Mouse (Mus musculus) gastrocnemius, postnatal 10 days (tissue): ENCODE results near the gene Eps8. TPM values are rescaled to one million over a fixed set of nuclear protein-coding genes. Genes with fewer than 3 reads are reported as not detected.
"Not testable (repeated sequence)": the region's sequence is repeated elsewhere in the genome, so short reads cannot be mapped to it uniquely, and the experiment has no call there.

Experiments
- DNase-seq: peaks from one replicate; pipeline ENCODE4 v3.0.0; 2021; ENCODE audit warnings: mixed read lengths
- total RNA-seq, 2 experiments: library from RNA; stranded (reverse); gene quantifications; 2 replicates each; pipeline ENCODE4 v1.2.3; 2021

Eps8 gene
- total RNA-seq, 2 experiments from 2014 or later = 11.4 to 14.7 TPM

DNA sequence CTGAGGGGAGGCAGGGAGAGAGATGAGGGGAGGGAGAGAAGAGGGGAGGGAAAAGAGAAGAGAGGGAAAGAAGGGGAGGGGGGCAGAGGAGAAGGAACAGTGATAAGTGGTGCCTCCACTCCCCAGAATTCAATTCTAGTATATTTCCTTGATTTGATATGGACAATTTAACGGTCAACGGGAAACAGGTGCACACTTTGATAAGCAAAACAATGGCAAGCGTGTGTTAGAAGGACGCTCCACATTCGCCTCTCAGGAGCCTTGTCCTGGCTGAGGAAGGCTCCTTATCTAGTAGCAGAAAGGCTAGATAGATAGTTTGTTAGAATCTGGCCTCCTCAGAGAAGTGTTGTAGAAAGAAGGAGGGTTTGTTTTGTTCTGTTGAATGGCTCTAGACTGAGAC lies 141.9 kb downstream of the Eps8 start:
- no peak for DNase-seq

DNA sequence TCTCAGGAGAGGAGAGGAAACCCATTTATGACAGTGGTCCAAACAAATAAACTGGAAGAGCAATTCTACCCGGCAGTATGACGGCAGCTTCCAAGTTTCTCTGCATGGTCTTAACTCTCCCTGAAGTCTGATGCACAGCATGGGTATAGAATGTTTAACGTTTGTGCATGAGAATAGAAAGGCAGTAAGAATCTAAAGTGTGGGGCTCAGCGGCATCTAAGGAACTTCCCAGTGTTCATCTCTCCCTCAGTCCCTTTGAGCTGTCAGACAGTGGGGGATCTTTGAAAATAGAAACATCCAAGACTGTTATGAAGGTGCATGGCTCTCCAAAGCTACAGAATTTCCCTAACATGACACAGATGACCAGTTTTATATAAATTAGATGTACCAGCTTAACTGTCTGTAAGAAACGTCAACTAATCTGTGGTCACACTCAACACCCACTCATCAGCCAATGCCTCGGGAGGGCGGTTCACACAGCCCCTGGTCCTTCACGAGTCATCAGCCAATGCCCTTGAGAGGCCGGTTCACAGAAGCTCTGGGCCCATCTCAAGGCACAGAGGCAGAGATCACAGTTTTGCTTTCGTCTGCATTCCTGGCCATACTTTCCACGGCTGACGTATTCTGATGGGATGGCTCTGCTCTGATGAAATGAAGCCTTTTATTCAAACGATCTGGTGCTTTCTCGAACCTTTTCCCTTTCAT lies 145.2 kb downstream of the Eps8 start:
- no peak for DNase-seq

GRCm38 (mm10) chr6:137508936-137509335 lies 145.7 kb downstream of the Eps8 start:
- DNase-seq = no peak

GRCm38 (mm10) chr6:137506563-137506962 lies 148.1 kb downstream of the Eps8 start:
- DNase-seq = no peak

GRCm38 (mm10) chr6:137505555-137506227 lies 149.0 kb downstream of the Eps8 start:
- DNase-seq = no peak

- no peak for DNase-seq
Measured at GRCm38 (mm10) chr6:137504052-137504451, 150.6 kb downstream of the Eps8 start.

- no peak for DNase-seq
Measured at GRCm38 (mm10) chr6:137503462-137503861, 151.2 kb downstream of the Eps8 start.

- DNase-seq = no peak
Measured at GRCm38 (mm10) chr6:137503009-137503408, 151.7 kb downstream of the Eps8 start.

- no peak for DNase-seq
Measured at GRCm38 (mm10) chr6:137498781-137499180, 155.9 kb downstream of the Eps8 start.

- DNase-seq = no peak
Measured at GRCm38 (mm10) chr6:137497208-137497835, 157.4 kb downstream of the Eps8 start.

DNA sequence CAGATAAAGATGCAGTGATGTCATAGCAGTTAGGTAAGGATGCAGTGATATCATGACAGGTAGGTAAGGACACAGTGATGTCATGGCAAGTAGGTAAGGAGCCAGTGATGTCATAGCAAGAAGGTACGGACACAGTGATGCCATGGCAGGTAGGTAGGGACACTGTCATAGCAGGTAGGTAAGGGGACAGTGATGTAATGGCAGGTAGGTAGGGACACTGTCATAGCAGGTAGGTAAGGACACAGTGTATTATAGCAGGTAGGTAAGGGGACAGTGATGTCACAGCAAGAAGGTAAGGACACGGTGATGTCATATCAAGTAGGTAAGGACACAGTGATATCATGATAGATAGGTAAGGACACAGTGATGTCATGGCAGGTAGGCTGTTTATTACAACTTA lies 158.1 kb downstream of the Eps8 start:
- DNase-seq = no peak

DNA sequence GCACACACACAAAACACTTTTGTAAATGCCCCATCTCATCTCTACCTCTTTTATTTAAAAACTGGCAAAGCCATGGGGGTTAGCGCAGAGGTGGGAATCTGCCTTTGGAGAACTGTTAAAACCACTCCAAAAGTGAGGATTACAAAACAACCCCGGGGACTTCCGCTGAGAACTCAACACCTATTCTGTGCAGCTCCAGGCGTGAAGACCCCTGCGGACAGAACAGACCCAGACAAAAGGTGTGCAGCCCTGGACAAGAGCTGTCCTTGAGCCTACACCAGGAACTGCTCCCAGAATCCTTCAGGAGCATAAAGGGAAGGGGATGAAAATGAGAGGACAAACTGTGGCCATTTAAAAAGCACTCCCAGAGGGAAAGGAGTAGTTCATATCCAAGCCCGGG lies 159.4 kb downstream of the Eps8 start:
- DNase-seq = no peak

- no peak for DNase-seq
Measured at GRCm38 (mm10) chr6:137494801-137495200, 159.9 kb downstream of the Eps8 start.

DNA sequence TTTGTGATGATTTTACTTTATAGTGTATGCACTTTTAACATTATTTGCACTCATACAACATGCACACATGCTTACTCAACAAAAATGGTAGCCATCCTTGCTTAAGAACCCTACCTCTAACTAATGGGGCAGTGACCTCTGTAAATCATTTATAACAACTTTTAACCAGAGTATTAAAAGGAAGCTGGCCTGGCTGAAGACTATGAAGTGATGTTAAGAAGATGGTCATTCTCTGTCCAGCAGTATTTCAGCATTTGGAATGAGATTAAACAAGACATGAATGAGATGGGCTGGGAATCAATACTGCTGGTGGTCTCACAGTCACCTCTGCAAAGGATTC lies 160.6 kb downstream of the Eps8 start:
- DNase-seq = no peak

DNA sequence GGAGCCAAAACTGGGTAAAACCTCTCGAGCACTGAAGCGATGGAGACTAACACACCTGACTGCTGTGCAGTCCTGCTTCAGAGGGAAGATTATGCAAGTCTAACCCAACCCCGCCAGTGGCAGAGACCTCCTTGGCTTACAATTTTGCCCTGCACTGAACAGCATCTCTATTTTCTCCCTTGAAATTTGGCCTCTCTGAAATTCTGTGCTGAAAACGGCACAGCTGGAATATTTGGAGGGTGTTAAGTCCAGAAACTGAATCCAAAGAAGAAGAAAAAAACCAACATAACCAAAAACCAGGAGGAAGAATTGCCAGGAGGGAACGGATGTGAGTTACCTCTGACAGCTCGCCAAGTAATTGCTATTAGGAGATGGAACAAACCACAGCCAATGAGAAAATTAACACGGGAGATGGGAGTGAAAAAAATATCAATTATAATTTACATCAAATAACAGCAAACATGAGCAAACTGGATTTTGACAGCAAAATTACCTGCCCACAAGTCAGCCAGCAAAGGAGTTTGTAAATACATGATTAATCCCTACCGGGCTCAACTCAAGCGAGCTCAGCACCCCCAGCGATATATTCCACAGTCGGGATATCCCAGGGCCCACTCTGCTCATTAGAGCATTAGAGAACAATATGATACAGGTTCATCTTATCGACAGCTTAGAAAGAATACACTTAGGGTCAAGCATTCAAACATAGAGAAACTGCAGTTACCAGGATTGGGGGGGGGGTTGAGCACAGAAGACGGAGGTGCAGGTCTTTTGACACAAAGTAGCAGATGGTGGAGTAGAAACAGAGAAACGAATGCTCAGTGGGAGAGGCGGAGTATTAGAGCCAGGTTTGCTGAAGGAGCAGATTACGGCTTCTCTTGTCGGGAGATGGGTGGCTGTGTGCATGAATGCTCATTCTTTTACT lies 161.2 kb downstream of the Eps8 start:
- no peak for DNase-seq

- DNase-seq = no peak
Measured at GRCm38 (mm10) chr6:137492582-137492981, 162.1 kb downstream of the Eps8 start.

- no peak for DNase-seq
Measured at GRCm38 (mm10) chr6:137491659-137492058, 163.0 kb downstream of the Eps8 start.

DNA sequence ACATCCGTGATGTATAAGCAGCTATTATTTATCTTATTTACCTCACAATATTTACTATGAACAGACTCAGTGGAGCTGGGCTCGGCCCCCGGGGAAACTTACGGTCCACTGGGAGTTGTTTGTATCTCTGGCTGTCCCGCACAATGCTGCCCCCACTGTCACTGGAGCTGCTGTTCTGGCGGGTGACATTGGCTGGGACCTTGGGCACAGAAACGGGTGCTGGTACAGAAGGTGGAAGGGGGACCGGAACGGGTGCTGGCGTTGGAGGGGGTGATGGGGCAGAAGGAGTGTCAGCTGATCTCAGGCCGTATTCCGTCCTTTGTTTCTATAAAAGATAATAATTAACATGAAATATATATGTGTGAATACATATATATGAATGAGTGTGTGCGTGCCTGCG lies 164.6 kb downstream of the Eps8 start:
- DNase-seq = no peak

DNA sequence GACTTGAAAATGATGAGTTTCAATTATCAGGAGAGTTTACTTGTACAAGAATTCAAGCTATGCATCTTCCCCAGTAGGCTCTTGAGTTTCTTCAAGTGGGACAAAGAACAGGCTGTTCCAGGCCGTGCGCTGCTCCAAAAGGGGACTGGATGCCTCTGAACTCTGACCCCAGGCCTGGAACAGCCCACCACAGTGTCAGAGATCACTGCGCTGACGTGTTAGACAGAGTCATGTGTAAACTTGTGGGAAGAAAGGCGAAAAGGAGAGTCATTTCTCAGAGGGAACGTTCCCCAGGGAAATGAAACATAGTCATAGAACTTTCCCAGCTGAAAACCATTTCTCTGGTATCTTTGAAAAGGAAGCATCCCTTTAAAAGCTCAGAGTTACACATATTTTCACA lies 167.2 kb downstream of the Eps8 start:
- DNase-seq = no peak

GRCm38 (mm10) chr6:137482891-137483290 lies 171.8 kb downstream of the Eps8 start:
- no peak for DNase-seq

GRCm38 (mm10) chr6:137475695-137476094 lies 179.0 kb downstream of the Eps8 start:
- not testable (repeated sequence) for DNase-seq

DNA sequence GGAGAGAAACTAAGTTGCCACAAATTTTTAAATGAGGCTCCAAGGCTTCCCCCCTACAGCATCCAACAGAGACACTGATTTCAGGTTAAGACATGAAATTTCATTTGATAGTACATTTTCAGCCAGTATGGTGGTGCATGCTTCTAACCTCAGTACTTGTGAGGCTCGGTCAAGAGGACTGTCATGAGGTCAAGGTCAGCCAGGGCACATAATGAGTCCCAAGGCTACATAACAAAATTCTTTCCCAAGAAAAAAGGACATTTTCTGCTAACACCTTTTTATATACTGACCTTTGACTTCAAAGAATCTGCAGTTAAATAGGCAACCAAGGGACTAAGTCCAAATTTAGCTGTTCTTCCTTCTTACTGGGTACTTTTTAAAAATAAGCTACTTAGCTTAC lies 181.2 kb downstream of the Eps8 start:
- DNase-seq = no peak

DNA sequence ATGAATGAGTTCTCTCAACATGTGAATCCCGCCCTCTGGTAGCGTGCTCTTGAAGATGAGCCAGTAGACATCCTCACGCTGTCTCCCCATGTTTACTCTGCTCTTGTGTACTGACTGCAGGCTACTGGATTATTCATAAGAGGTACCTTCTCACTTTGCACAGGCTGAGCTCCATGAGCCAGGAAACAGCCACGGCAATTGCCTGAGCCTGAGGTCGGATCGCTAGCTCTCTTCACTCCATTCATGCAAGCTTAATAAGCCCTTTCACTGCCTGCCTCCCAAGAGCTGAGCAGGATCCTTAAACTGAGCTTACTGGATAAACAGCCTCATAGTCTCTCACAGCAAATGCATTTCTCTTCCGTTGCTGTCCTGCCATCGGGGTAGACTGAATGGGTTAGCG lies 182.5 kb downstream of the Eps8 start:
- no peak for DNase-seq
